Mouse (Mus musculus) megakaryocyte, embryonic 14.5 days (primary cell): ENCODE data around the gene 1700013F07Rik.
"Not testable (repeated sequence)": the region's sequence is repeated elsewhere in the genome, so short reads cannot be mapped to it uniquely, and the experiment has no call there.

ENCODE experiments used
- FLI1 ChIP-seq: IDR thresholded peaks from 2 replicates; pipeline ENCODE4 v1.6.1; 2012; ENCODE audit warnings: low read length, inconsistent platforms, mixed read lengths
- GATA1 ChIP-seq: IDR thresholded peaks from 3 replicates; pipeline ENCODE4 v1.6.1; 2012; ENCODE audit warnings: mixed read lengths, low read length, inconsistent platforms, borderline replicate concordance

DNA sequence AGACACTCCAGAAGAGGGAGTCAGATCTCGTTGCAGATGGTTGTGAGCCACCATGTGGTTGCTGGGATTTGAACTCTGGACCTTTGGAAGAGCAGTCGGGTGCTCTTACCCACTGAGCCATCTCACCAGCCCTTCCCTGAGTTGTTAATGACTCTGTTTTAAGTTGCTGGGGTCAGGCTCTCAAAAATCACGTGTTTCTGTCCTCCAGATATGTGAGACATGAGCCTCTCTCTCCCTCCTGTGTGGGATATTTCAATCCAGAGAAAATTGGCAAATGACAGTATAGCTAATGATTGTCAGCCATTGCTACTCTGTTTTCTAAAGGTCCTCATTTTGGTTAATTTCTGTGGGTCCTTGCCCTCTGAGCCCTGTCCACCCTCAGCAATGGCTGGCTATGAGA, 35.7 kb downstream of the 1700013F07Rik start:
- TF ChIP-seq GATA1, FLI1: not testable (repeated sequence)
